Mouse (Mus musculus): Measurements from ENCODE around the gene Bcr. TPM values are rescaled to one million over a fixed set of nuclear protein-coding genes. Genes with fewer than 3 reads are reported as not detected.

The Bcr gene
- polyA plus RNA-seq, 1 experiment from 2014 or later = 1.3 TPM

- Histone ChIP-seq H3K4me2 (no peak overlapping the region), H3K9ac (no peak overlapping the region), H3K27ac (replicated peaks) (no peak overlapping the region), H3K4me1 (replicated peaks) (peaks cover 16% of the 10 kb centered on the region), H3K9me3 (replicated peaks) (no peaks in the 10 kb centered on the region), H3K4me3 (replicated peaks) (no peak overlapping the region), H3K36me3 (replicated peaks) (no peaks in the 10 kb centered on the region), H3K27me3 (no peaks in the 10 kb centered on the region)
- WGBS (ENCODE audit: insufficient replicate concordance) = 75% methylated on average over 7 of the region's 7 CpGs
- ATAC-seq (ENCODE audit: insufficient read depth) = no peak
These were observed 34.8 kb downstream of the Bcr start for GRCm38 (mm10) chr10:75095216-75095615.

GRCm38 (mm10) chr10:75098446-75099183, 38.2 kb downstream of the Bcr start:
- no peaks in the 10 kb centered on the region for H3K27me3 ChIP-seq
- no peak overlapping the region for H3K27ac ChIP-seq (replicated peaks)
- 43% methylated on average over 10 of the region's 10 CpGs for WGBS (ENCODE audit: insufficient replicate concordance)
- H3K4me3 ChIP-seq (replicated peaks) = no peak overlapping the region
- H3K9me3 ChIP-seq (replicated peaks) = no peaks in the 10 kb centered on the region
- no peaks in the 10 kb centered on the region for H3K36me3 ChIP-seq (replicated peaks)
- H3K4me1 ChIP-seq (replicated peaks) = peaks cover 21% of the 10 kb centered on the region
- ATAC-seq (ENCODE audit: insufficient read depth) = peak; percentile 69
- H3K4me2 ChIP-seq = no peak overlapping the region
- no peak overlapping the region for H3K9ac ChIP-seq

GRCm38 (mm10) chr10:75100298-75100697, 39.9 kb downstream of the Bcr start:
- no peak overlapping the region for H3K27ac ChIP-seq (replicated peaks)

GRCm38 (mm10) chr10:75103502-75103901, 43.1 kb downstream of the Bcr start:
- H3K4me1 ChIP-seq (replicated peaks) = peaks cover 32% of the 10 kb centered on the region
- no peak overlapping the region for H3K4me2 ChIP-seq
- peak; percentile 41; the same call in 1 of the 2 replicates for ATAC-seq (ENCODE audit: insufficient read depth)
- no peak overlapping the region for H3K4me3 ChIP-seq (replicated peaks)
- H3K36me3 ChIP-seq (replicated peaks) = no peaks in the 10 kb centered on the region
- H3K9ac ChIP-seq = no peak overlapping the region
- H3K27me3 ChIP-seq = no peaks in the 10 kb centered on the region
- WGBS (ENCODE audit: insufficient replicate concordance) = 28% methylated on average over 2 of the region's 2 CpGs
- H3K27ac ChIP-seq (replicated peaks) = no peak overlapping the region
- no peaks in the 10 kb centered on the region for H3K9me3 ChIP-seq (replicated peaks)

More at GRCm38 (mm10) chr10:75100298-75100697, 39.9 kb downstream of the Bcr start:
- Histone ChIP-seq H3K4me1 (replicated peaks) (peaks cover 33% of the 10 kb centered on the region), H3K36me3 (replicated peaks) (no peaks in the 10 kb centered on the region), H3K27me3 (no peaks in the 10 kb centered on the region), H3K9ac (no peak overlapping the region), H3K9me3 (replicated peaks) (no peaks in the 10 kb centered on the region), H3K4me3 (replicated peaks) (no peak overlapping the region), H3K4me2 (no peak overlapping the region)
- ATAC-seq (ENCODE audit: insufficient read depth) = no peak
- whole genome bisulfite sequencing (ENCODE audit: insufficient replicate concordance) = 75% methylated on average over 7 of the region's 7 CpGs

- H3K27me3 ChIP-seq = no peaks in the 10 kb centered on the region
- H3K27ac ChIP-seq (replicated peaks) = no peak overlapping the region
- no peaks in the 10 kb centered on the region for H3K9me3 ChIP-seq (replicated peaks)
- peaks cover 25% of the 10 kb centered on the region for H3K4me1 ChIP-seq (replicated peaks)
- H3K9ac ChIP-seq = no peak overlapping the region
- ATAC-seq (ENCODE audit: insufficient read depth) = peak; percentile 19; the same call in 1 of the 2 replicates
- H3K4me3 ChIP-seq (replicated peaks) = no peak overlapping the region
- WGBS (ENCODE audit: insufficient replicate concordance) = 33% methylated on average over 9 of the region's 9 CpGs
- no peak overlapping the region for H3K4me2 ChIP-seq
- no peaks in the 10 kb centered on the region for H3K36me3 ChIP-seq (replicated peaks)
These were observed 44.1 kb downstream of the Bcr start for GRCm38 (mm10) chr10:75104191-75105098.

GRCm38 (mm10) chr10:75105099-75105461, 44.7 kb downstream of the Bcr start:
- Histone ChIP-seq H3K27me3 (no peaks in the 10 kb centered on the region), H3K9me3 (replicated peaks) (no peaks in the 10 kb centered on the region), H3K27ac (replicated peaks) (no peak overlapping the region), H3K36me3 (replicated peaks) (no peaks in the 10 kb centered on the region), H3K4me2 (no peak overlapping the region), H3K4me1 (replicated peaks) (peaks cover 25% of the 10 kb centered on the region), H3K9ac (no peak overlapping the region), H3K4me3 (replicated peaks) (no peak overlapping the region)
- no peak for ATAC-seq (ENCODE audit: insufficient read depth)
- WGBS (ENCODE audit: insufficient replicate concordance) = 30% methylated on average over 4 of the region's 4 CpGs

GRCm38 (mm10) chr10:75105687-75106086, 45.3 kb downstream of the Bcr start:
- 44% methylated on average over 5 of the region's 5 CpGs for WGBS (ENCODE audit: insufficient replicate concordance)
- no peak overlapping the region for H3K27ac ChIP-seq (replicated peaks)
- no peaks in the 10 kb centered on the region for H3K27me3 ChIP-seq

GRCm38 (mm10) chr10:75106940-75107381, 46.6 kb downstream of the Bcr start:
- no peak overlapping the region for H3K9ac ChIP-seq
- H3K27me3 ChIP-seq = no peaks in the 10 kb centered on the region
- no peak overlapping the region for H3K4me2 ChIP-seq
- no peaks in the 10 kb centered on the region for H3K9me3 ChIP-seq (replicated peaks)
- H3K36me3 ChIP-seq (replicated peaks) = no peaks in the 10 kb centered on the region
- WGBS (ENCODE audit: insufficient replicate concordance) = 18% methylated on average over 5 of the region's 5 CpGs
- H3K27ac ChIP-seq (replicated peaks) = no peak overlapping the region
- no peak overlapping the region for H3K4me3 ChIP-seq (replicated peaks)
- ATAC-seq (ENCODE audit: insufficient read depth) = no peak; the same call in 1 of the 2 replicates
- H3K4me1 ChIP-seq (replicated peaks) = peaks cover 25% of the 10 kb centered on the region

More at GRCm38 (mm10) chr10:75105687-75106086, 45.3 kb downstream of the Bcr start:
- Histone ChIP-seq H3K9ac (no peak overlapping the region), H3K4me3 (replicated peaks) (no peak overlapping the region), H3K9me3 (replicated peaks) (no peaks in the 10 kb centered on the region), H3K4me2 (no peak overlapping the region), H3K4me1 (replicated peaks) (peaks cover 25% of the 10 kb centered on the region), H3K36me3 (replicated peaks) (no peaks in the 10 kb centered on the region)
- no peak for ATAC-seq (ENCODE audit: insufficient read depth)

GRCm38 (mm10) chr10:75108092-75108491, 47.7 kb downstream of the Bcr start:
- peaks cover 25% of the 10 kb centered on the region for H3K4me1 ChIP-seq (replicated peaks)
- H3K9me3 ChIP-seq (replicated peaks) = no peaks in the 10 kb centered on the region
- H3K9ac ChIP-seq = no peak overlapping the region
- no peaks in the 10 kb centered on the region for H3K36me3 ChIP-seq (replicated peaks)
- H3K4me2 ChIP-seq = no peak overlapping the region
- no peak overlapping the region for H3K27ac ChIP-seq (replicated peaks)
- H3K4me3 ChIP-seq (replicated peaks) = no peak overlapping the region
- no peak for ATAC-seq (ENCODE audit: insufficient read depth)
- 62% methylated on average over 3 of the region's 3 CpGs for WGBS (ENCODE audit: insufficient replicate concordance)
- H3K27me3 ChIP-seq = no peaks in the 10 kb centered on the region

- H3K9me3 ChIP-seq (replicated peaks) = no peaks in the 10 kb centered on the region
- WGBS (ENCODE audit: insufficient replicate concordance) = 72% methylated on average over 11 of the region's 11 CpGs
- H3K36me3 ChIP-seq (replicated peaks) = no peaks in the 10 kb centered on the region
- no peaks in the 10 kb centered on the region for H3K27me3 ChIP-seq
- H3K4me1 ChIP-seq (replicated peaks) = peaks cover 8% of the 10 kb centered on the region; the same call in 1 of the 2 replicates
- ATAC-seq (ENCODE audit: insufficient read depth) = no peak
- H3K27ac ChIP-seq (replicated peaks) = no peak overlapping the region
- H3K4me3 ChIP-seq (replicated peaks) = no peak overlapping the region
- no peak overlapping the region for H3K9ac ChIP-seq
- no peak overlapping the region for H3K4me2 ChIP-seq
These were observed 51.2 kb downstream of the Bcr start for GRCm38 (mm10) chr10:75111446-75112201.

Data from liver, embryonic 15.5 days (tissue).